Mouse (Mus musculus) forebrain, embryonic 15.5 days (tissue): ENCODE data around the gene 1700017D01Rik. TPM values are rescaled to one million over a fixed set of nuclear protein-coding genes. Genes with fewer than 3 reads are reported as not detected.

Source experiments
- polyA plus RNA-seq: library from polyadenylated mRNA; unstranded; fragments of >200 nt; fragmentation: Nextera tagmentation; extraction: Ambion mirVana; gene quantifications from 2 replicates; pipeline ENCODE4 v1.2.1, GENCODE M21; 2015

Gene 1700017D01Rik
- polyA plus RNA-seq, 1 experiment from 2014 or later, result not detected

Other genes starting within 250 kb of the 1700017D01Rik start
- gene Tmem109, start 248.9 kb downstream of the 1700017D01Rik start, polyA plus RNA-seq, result 39.9 and 40.2 TPM in 2 replicates
- gene Prpf19, start 235.6 kb downstream of the 1700017D01Rik start, polyA plus RNA-seq, result 42.2 and 52.4 TPM in 2 replicates
- 0.22 and 0.33 TPM in 2 replicates for gene Zp1, start 210.2 kb downstream of the 1700017D01Rik start, polyA plus RNA-seq
- gene Ptgdr2, start 193.7 kb downstream of the 1700017D01Rik start, polyA plus RNA-seq, result 0.06 and 0.20 TPM in 2 replicates
- 19.2 and 19.4 TPM in 2 replicates for gene Ccdc86, start 181.6 kb downstream of the 1700017D01Rik start, polyA plus RNA-seq
- not detected in 2 replicates for gene Ms4a10, start 156.2 kb downstream of the 1700017D01Rik start, polyA plus RNA-seq
- 0.25 TPM in 1 of 2 replicates, not detected in the other for gene Ms4a15, start 137.6 kb downstream of the 1700017D01Rik start, polyA plus RNA-seq
- gene Ms4a18, start 112.8 kb downstream of the 1700017D01Rik start, polyA plus RNA-seq, result not detected in 2 replicates
- gene Ms4a8a, start 49.8 kb downstream of the 1700017D01Rik start, polyA plus RNA-seq, result not detected in 2 replicates
- gene 1700025F22Rik, start 34.4 kb upstream of the 1700017D01Rik start, polyA plus RNA-seq, result not detected in 2 replicates
- not detected in 2 replicates for gene Ms4a13, start 65.9 kb upstream of the 1700017D01Rik start, polyA plus RNA-seq
- gene Ms4a12, start 101.6 kb upstream of the 1700017D01Rik start, polyA plus RNA-seq, result not detected in 2 replicates
- not detected in 2 replicates for gene Ms4a1, start 135.4 kb upstream of the 1700017D01Rik start, polyA plus RNA-seq
- gene Ms4a5, start 153.0 kb upstream of the 1700017D01Rik start, polyA plus RNA-seq, result not detected in 2 replicates
- 0.05 TPM in 1 of 2 replicates, not detected in the other for gene Ms4a14, start 183.6 kb upstream of the 1700017D01Rik start, polyA plus RNA-seq
- gene Ms4a7, start 205.3 kb upstream of the 1700017D01Rik start, polyA plus RNA-seq, result 2.2 TPM in 2 replicates
- 1.0 and 1.7 TPM in 2 replicates for gene Ms4a4a, start 244.6 kb upstream of the 1700017D01Rik start, polyA plus RNA-seq